Mouse (Mus musculus) layer of hippocampus, adult 9-10 months (tissue): Measurements from ENCODE around the gene Myzap.
"Not testable (repeated sequence)": the region's sequence is repeated elsewhere in the genome, so short reads cannot be mapped to it uniquely, and the experiment has no call there.

Experiments used
- DNase-seq: peaks from one replicate; pipeline ENCODE4 v3.0.0; 2022; ENCODE audit warnings: low spot score

Myzap gene

DNA sequence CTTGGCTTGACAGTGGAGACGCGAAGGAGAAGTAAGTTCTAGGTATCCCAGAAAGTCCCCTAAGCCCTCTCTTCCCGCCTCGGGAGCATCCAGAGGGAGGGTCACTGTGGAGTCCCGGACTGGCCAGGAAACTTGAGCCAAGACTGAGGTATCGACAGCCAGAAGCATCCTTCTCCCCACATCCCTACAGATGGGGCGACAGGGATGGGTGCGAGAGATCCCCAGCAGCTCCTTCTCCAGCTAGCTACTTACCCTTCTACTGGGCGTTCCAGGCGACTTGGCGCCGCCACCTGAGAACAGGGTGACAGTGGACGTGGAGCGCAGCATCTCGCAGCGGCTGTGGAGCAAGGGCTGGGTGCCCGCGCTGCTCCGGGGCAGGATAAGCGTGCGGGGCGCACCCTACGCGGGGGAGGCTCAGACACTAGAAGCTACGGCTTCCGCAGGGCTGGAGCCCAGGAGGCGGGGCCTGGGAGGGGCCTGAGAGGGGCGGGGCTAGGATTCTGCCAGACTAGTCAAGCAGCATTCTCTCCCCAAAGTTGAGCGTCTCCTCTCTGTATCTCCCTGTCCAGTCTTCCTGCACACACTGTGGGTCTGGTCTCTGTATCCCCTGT, at the start of gene Myzap:
Gene Myzap, minus strand, starts transcription at position 423 of the 611 bp plus-strand sequence.
- no peak for DNase-seq

DNA sequence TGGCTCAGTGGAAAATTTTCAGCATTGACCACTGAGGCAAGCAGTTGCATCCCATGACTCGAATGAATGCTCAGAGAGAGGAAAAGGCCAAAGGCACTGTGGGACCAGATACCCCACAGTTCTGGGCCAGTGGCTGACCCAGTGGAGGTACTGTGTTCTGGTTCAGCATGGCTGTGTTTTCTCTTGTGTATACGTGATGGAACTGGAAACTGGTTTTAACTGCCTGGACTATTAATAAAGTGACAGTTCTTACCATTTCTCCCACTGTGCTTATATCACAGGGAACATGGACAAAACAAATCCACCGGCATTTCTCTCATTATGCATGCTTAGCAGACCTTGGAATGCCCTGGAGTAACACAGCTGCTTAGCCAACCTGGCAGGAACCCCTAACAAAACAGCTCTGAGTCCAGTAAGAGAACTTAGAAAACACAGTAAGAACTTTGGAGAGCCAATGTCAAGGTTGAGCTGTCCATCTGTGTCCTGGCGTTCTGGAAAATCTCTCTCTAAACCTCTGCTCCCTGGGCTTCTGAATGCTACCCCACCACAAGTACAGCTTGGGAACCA, 48.3 kb upstream of the Myzap start:
- DNase-seq = no peak

DNA sequence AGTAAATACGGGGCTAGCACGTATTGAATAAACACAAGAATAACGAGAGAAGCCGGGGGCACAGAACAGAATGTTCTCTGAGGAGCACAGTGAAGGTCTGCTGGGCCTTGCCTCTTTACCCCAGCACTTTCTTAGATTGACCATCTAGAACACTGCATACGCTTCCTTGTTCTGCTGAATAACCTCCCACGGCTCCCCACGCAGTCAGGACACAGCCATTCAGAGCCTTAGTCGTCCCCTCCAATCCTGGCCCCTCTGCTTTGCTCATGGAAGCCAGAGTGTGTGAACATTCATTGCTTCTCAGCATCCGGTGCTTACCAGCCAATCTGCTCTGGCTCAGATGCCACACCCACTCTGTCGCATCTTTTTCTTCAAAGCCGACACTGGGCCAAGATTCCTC, 46.0 kb upstream of the Myzap start:
- no peak for DNase-seq

- no peak for DNase-seq
Measured at GRCm38 (mm10) chr9:71636854-71637253, 44.7 kb upstream of the Myzap start.

GRCm38 (mm10) chr9:71635627-71636026, 43.5 kb upstream of the Myzap start:
- no peak for DNase-seq

- no peak for DNase-seq
Measured at GRCm38 (mm10) chr9:71634916-71635315, 42.8 kb upstream of the Myzap start.

- DNase-seq = no peak
Measured at GRCm38 (mm10) chr9:71628921-71629320, 36.8 kb upstream of the Myzap start.

DNA sequence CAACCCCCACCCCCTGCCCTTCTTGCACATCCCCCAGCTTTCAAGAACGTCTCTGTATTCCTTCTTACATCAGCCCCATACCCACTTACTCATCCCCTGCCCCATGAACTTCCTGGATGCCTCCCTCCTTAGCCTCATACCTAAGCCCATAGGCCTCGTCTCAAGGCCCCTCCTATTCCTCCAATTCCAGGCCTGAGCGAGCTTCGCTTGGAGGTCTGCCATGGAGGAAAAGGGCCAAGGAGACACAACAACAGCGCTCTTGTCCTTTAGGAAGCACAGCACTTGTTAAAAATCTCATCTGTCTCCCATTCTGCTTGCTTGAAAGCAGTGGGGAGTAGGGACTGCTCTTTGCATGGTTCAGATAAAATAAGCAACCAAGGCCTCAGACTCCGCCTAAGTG, 36.1 kb upstream of the Myzap start:
- DNase-seq = no peak

DNA sequence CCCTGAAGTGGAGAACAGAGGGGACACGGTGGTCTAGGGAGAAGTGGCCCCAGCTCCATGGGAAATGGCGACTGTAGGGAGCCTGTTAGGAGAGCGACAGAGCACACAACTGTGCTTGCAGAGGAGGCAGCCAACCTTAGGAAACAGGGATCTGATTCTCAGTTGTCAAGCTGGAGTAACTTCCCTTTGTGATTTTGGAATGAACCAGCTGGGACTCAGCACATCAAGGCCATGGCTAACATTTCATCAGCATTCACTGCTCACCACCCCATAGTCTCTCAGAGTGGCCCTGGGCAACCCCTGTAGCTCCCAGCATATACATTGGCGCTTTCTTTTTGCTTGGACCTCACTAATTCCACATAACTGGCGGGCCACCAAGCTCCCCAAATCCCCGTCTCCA, 33.8 kb upstream of the Myzap start:
- no peak for DNase-seq

DNA sequence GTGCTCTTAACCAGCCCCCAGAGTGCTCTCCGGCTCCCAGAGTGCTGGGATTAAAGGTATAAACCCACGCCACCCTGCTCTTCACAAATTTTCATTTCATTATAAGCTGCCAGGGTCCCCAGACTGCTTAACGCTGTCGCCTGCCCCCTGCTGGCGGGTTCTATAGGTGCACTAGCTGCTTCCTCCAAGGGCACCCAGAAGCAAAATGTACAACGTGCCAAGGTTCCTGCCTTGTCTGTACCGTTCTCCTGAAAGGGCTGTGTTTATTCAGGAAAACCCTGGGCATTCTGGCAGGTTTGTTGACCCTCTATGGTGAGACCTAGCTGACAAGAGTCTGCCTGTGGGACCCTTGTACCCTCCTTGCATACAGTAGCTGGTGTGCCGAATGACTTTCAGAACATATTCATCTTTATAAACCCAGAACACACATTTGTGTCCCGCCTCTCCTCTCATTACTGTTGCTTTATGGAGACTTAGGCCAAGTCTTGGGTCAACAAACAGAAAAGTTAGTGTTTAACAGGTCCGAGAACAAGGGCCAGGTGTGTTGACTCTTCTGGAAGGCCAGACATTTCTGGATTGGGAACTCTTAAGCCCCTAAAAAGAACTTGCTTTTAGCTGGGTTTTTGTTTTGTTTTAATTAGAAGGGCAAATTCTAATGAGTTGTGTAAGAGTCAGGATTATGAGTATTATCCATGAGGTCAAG, 32.8 kb upstream of the Myzap start:
- DNase-seq = peak; percentile 31

GRCm38 (mm10) chr9:71623871-71624569, 31.9 kb upstream of the Myzap start:
- DNase-seq = no peak

DNA sequence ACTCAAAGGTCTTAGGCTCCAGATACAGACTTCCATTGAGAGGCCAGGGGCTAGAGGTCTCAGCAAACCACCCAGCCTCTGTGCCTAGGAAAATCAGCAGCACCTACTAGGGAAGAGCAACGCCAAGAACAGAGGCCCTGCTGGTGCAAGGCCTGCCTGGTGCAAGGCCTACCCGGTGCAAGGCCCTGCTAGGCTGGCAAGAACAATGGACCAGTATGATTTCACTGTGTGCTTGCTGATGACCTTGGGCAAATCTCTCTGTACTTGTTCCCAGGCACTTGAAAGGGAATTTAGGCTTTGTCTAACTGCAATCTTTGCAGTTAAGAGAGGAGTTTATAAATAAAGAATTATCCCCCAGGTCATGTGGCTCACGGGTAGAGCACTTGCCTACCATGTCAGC, 30.4 kb upstream of the Myzap start:
- DNase-seq = no peak

GRCm38 (mm10) chr9:71621968-71622367, 29.8 kb upstream of the Myzap start:
- no peak for DNase-seq

DNA sequence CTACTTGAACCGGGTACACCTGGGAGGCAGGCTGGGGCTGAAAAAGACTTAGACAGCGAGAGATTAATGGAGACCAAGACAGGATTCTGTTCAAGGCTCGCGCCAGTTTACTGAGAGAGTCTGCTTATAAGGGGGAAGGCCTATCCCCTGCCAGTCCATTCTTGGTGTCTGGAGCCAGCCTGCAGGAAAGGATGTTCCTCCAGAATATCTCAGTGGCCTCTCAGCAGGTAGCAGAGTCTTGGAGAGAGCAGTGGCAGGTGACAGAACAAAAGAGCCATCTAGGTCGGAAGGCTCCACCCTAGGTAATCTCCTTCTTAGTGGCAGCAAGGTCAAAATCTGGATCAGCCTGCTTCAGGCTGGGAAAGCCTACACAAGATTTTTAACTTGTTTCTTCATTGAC, 28.0 kb upstream of the Myzap start:
- not testable (repeated sequence) for DNase-seq

- no peak for DNase-seq
Measured at GRCm38 (mm10) chr9:71617363-71617762, 25.2 kb upstream of the Myzap start.

DNA sequence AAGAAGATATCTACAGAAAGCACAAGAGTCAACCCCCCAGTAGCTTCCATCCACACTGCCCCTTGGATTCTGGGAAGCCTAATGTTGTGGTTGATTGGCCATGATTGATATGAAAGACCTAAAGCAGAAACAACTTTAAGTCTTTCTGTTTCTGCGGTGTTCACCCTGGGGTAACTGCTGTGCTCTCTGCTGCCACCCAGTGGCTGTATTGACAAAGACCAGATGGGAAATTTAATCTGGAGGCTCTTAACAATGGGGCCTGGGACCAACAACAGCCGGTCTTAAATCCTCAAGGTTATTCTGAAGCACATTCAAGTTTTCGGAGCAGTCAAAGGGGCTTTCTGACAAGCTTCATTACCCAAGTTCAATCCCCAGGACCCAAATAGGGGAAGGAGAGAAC, 24.0 kb upstream of the Myzap start:
- DNase-seq = peak; percentile 44

- DNase-seq = no peak
Measured at GRCm38 (mm10) chr9:71614643-71615042, 22.5 kb upstream of the Myzap start.

DNA sequence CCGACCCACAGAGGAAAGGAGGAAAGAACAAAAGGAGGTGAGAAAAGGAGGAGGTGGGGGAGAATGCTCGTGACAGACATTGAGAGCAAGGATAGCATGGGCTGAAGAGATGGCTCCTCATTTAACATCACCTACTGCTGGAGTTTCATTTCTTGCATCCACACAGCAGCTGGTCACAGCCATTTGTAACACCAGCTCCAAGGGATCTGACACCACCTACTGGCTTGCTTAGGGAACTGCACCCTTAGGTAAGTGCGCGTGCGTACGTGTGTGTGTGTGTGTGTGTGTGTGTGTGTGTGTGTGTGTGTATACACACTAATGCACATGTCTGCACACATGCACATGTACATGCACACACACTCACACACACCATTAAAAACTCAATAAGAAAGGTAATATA, 20.8 kb upstream of the Myzap start:
- no peak for DNase-seq

GRCm38 (mm10) chr9:71611876-71612275, 19.7 kb upstream of the Myzap start:
- DNase-seq = no peak

DNA sequence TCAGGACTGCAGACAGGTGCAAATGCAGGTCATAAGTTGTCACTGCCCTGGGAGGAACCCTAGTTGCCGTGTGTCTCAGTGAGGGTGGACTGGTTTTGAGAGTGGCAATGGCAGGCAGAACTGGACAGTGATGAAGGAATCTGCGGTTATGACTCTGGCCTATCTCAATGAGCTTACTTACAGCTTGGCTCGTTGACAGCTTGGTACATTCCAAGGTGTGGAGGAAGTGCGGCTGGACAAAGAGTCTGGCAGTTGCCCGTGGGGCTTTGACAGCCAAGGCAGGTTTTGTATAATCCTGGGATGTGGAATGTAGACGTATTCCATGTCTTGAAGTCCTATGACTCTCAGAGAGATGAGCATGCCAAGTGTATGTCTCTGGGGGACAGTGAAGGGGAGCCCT, 16.9 kb upstream of the Myzap start:
- no peak for DNase-seq

DNA sequence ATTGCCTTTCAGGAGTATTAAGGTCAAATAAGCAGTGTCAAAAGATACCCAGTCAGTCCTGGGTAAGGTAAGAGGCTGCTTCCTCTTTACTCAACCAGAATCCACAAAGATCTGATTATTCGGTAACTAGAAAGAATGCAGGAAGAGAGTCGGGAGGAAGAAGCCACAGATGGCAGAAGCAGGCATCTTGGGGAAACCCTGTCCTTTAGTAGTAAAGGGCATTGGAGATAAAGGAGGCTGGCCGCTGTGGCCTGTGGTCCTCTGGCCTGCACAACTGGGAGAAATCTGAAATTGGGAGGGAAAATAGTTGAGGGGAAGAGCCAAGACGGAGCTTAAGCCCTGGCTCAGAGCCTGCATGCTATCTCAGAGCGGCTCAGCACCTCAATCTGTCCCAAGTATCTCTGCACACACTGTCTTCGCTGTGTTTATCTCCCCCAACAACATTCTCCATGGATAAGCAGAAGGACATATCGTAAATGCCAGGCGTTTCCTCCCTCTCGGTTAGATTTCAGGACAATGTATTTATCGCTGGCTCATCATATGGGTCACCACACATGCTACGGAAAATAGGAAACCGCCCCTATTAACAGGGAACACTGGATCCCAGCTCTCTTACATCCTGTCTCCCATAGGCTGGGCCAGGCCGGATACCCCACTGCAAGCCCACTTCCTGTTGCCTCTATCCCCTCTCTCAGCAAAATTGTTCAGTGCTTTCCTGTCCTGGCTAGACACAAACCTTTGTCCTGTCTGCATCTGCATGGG, 14.3 kb upstream of the Myzap start:
- no peak for DNase-seq

DNA sequence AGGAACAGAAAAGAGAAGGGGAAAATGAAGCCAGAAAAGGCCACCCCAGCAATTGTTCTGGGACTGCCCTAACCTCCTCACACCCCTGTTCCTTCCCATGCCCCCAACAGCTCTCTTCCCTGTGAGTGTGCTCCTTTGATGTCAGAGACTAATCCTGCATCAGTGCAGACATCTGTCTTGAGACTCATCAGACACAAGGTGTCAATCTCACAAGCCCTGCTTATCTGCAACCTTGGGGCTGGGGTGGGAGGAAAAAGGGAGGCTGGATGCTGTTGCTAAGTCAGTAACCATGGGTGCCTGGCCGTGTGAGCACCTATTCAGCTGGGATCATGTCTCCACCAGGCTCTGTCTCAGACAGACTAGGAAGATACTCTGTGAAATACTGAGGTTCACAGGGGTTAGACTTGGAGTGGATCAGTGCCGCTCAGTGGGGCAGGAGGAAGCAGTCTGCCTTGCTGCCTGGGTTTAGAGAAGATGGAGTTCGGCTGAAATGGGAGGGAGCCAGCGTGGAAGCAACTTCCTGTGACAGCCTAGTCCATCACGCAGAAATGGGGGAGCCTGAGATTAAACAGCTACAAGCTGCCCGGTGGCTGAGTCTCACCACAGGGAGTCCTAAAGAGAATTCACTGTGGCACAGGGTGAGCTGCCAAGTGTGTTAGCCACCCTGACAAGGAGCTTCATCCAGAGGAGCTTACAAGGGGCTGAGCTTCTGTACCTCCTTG, 12.9 kb upstream of the Myzap start:
- DNase-seq = no peak
